Mouse (Mus musculus): ENCODE results near the gene Mrfap1.

GRCm38 (mm10) chr5:36757033-36757432, 39.5 kb downstream of the Mrfap1 start:
- peak; percentile 67 for TF ChIP-seq CTCF (IDR thresholded peaks at IDR 0.05; ENCODE audit: borderline replicate concordance, insufficient read depth, low read depth, low read length)
- no peak for TF ChIP-seq POLR2A (IDR thresholded peaks at IDR 0.05; ENCODE audit: borderline replicate concordance, insufficient read depth, low read length)

Measured in cerebellum, adult 2 months (tissue).